ENCODE assay signal across 19 mouse cellular contexts in genomic region chr7:84261341-84261740, GRCm38 (mm10).
DNase-seq lines count a peak whose midpoint lies in the region; ATAC-seq and TF ChIP-seq lines count a peak whose summit lies in the region.
"Had no signal": no experiment of that assay in that cellular context is flagged by ENCODE, and none has a peak within 500 bp of the region (broad histone marks: within the 10 kb centered on the region; RNA-seq: fewer than 3 reads in every experiment).

No protein-coding gene starts in this region.

- no peaks in the 10 kb centered on the region for H3K27me3 ChIP-seq in forebrain, postnatal 0 days (ENCODE audit: insufficient read depth, low read length)
- no peaks in the 10 kb centered on the region for H3K27me3 ChIP-seq in forebrain, embryonic 13.5 days
- no peaks in the 10 kb centered on the region for H3K27me3 ChIP-seq in midbrain, postnatal 0 days (ENCODE audit: insufficient read depth, low read length)
- no peaks in the 10 kb centered on the region for H3K27me3 ChIP-seq in midbrain, embryonic 14.5 days (ENCODE audit: control insufficient read depth, insufficient read depth, low read length)
- no peaks in the 10 kb centered on the region for H3K27me3 ChIP-seq in lung, postnatal 0 days (replicated peaks; ENCODE audit: insufficient read depth, low read length)
- H3K27me3 ChIP-seq: heart, embryonic 12.5 days; liver, embryonic 15.5 days; midbrain, embryonic 13.5 days; stomach, embryonic 15.5 days had no signal

- intact Hi-C loops in left cerebral cortex, postnatal 36 days (cut with DNase I) = no loop called here

- ATAC-seq in forebrain, postnatal 0 days = peak; percentile 23; the same call in 1 of the 2 replicates
- no peak for ATAC-seq in forebrain, embryonic 13.5 days
- ATAC-seq in midbrain, postnatal 0 days (ENCODE audit: low FRiP score) = no peak
- ATAC-seq in midbrain, embryonic 14.5 days (ENCODE audit: low FRiP score, low TSS enrichment) = no peak
- peak; percentile 43 for ATAC-seq in lung, postnatal 0 days
- ATAC-seq: midbrain, embryonic 13.5 days had no signal

- DNase-seq in forebrain, postnatal 0 days = no peak
- peak; percentile 19 for DNase-seq in midbrain, postnatal 0 days (ENCODE audit: low spot score)
- DNase-seq in midbrain, embryonic 14.5 days = no peak
- no peak for DNase-seq in lung, postnatal 0 days (ENCODE audit: low spot score)
- DNase-seq in left cerebral cortex, postnatal 36 days (ENCODE audit: low spot score in 2 of 2) = no peak
- DNase-seq in layer of hippocampus, adult 8-10 months (ENCODE audit: low spot score in 2 of 2) = no peak
- DNase-seq: B cell, adult 2 months; kidney, adult 2 months; kidney, postnatal 10 days; layer of hippocampus, postnatal 36 days; right cerebral cortex, postnatal 25 days; thymus, adult 18-20 months had no signal

- TF ChIP-seq EP300 in lung, postnatal 0 days (IDR thresholded peaks at IDR 0.05) = no peak

- H3K4me3 ChIP-seq in forebrain, postnatal 0 days (ENCODE audit: low read depth, low read length) = no peak overlapping the region
- no peak overlapping the region for H3K4me3 ChIP-seq in forebrain, embryonic 13.5 days
- H3K4me3 ChIP-seq in midbrain, postnatal 0 days (ENCODE audit: low read depth, low read length) = no peak overlapping the region
- H3K4me3 ChIP-seq in midbrain, embryonic 14.5 days (replicated peaks; ENCODE audit: low read depth, low read length) = no peak overlapping the region
- no peak overlapping the region for H3K4me3 ChIP-seq in lung, postnatal 0 days (ENCODE audit: low read depth, low read length)
- H3K4me3 ChIP-seq: forebrain, embryonic 10.5 days; heart, embryonic 12.5 days; hindbrain, embryonic 10.5 days; liver, embryonic 15.5 days; midbrain, embryonic 13.5 days; stomach, embryonic 15.5 days had no signal

- H3K4me2 ChIP-seq in forebrain, postnatal 0 days (ENCODE audit: low read depth) = no peak overlapping the region
- no peak overlapping the region for H3K4me2 ChIP-seq in forebrain, embryonic 13.5 days
- H3K4me2 ChIP-seq in midbrain, postnatal 0 days (ENCODE audit: low read depth, low read length, poor library complexity, severe bottlenecking) = no peak overlapping the region
- no peak overlapping the region for H3K4me2 ChIP-seq in midbrain, embryonic 14.5 days (ENCODE audit: low read length)
- no peak overlapping the region for H3K4me2 ChIP-seq in lung, postnatal 0 days (replicated peaks; ENCODE audit: low read depth, low read length)
- H3K4me2 ChIP-seq: heart, embryonic 12.5 days; liver, embryonic 15.5 days; midbrain, embryonic 13.5 days; stomach, embryonic 15.5 days had no signal

- no peak overlapping the region for H3K9ac ChIP-seq in forebrain, postnatal 0 days
- H3K9ac ChIP-seq in forebrain, embryonic 13.5 days = no peak overlapping the region
- H3K9ac ChIP-seq in midbrain, postnatal 0 days (replicated peaks; ENCODE audit: low read length, poor library complexity, severe bottlenecking) = no peak overlapping the region
- H3K9ac ChIP-seq in midbrain, embryonic 14.5 days (replicated peaks; ENCODE audit: low read length) = no peak overlapping the region
- H3K9ac ChIP-seq in lung, postnatal 0 days (replicated peaks; ENCODE audit: low read depth) = no peak overlapping the region
- H3K9ac ChIP-seq: heart, embryonic 12.5 days; liver, embryonic 15.5 days; midbrain, embryonic 13.5 days; stomach, embryonic 15.5 days had no signal

- no peak overlapping the region for H3K27ac ChIP-seq in forebrain, postnatal 0 days (ENCODE audit: low read depth, low read length)
- no peak overlapping the region for H3K27ac ChIP-seq in forebrain, embryonic 13.5 days
- H3K27ac ChIP-seq in midbrain, postnatal 0 days (ENCODE audit: low read depth, low read length) = no peak overlapping the region
- H3K27ac ChIP-seq in midbrain, embryonic 14.5 days (replicated peaks; ENCODE audit: low read depth, low read length) = no peak overlapping the region; the same call in 1 of the 2 replicates
- no peak overlapping the region for H3K27ac ChIP-seq in lung, postnatal 0 days (ENCODE audit: low read length)
- H3K27ac ChIP-seq: forebrain, embryonic 10.5 days; hindbrain, embryonic 10.5 days; liver, embryonic 15.5 days; midbrain, embryonic 13.5 days; stomach, embryonic 15.5 days had no signal

- H3K4me1 ChIP-seq in forebrain, postnatal 0 days (ENCODE audit: insufficient read depth) = no peaks in the 10 kb centered on the region
- H3K4me1 ChIP-seq in forebrain, embryonic 13.5 days = no peaks in the 10 kb centered on the region
- no peaks in the 10 kb centered on the region for H3K4me1 ChIP-seq in midbrain, postnatal 0 days (ENCODE audit: insufficient read depth, low read length)
- H3K4me1 ChIP-seq in midbrain, embryonic 14.5 days (ENCODE audit: control insufficient read depth, insufficient read depth, low read length) = no peaks in the 10 kb centered on the region
- H3K4me1 ChIP-seq in lung, postnatal 0 days (ENCODE audit: insufficient read depth, low read depth, low read length) = no peaks in the 10 kb centered on the region; the same call in 1 of the 2 replicates
- H3K4me1 ChIP-seq: forebrain, embryonic 10.5 days; heart, embryonic 12.5 days; hindbrain, embryonic 10.5 days; liver, embryonic 15.5 days; stomach, embryonic 15.5 days had no signal

- peaks cover 72% of the 10 kb centered on the region for H3K36me3 ChIP-seq in forebrain, postnatal 0 days (ENCODE audit: insufficient read depth)
- peaks cover 89% of the 10 kb centered on the region for H3K36me3 ChIP-seq in forebrain, embryonic 13.5 days (ENCODE audit: poor library complexity, severe bottlenecking)
- H3K36me3 ChIP-seq in midbrain, postnatal 0 days (ENCODE audit: insufficient read depth, low read length) = peaks cover 52% of the 10 kb centered on the region
- peaks cover 88% of the 10 kb centered on the region for H3K36me3 ChIP-seq in midbrain, embryonic 14.5 days (ENCODE audit: control insufficient read depth, insufficient read depth, low read length)
- H3K36me3 ChIP-seq in lung, postnatal 0 days (ENCODE audit: insufficient read depth, low read length) = no peaks in the 10 kb centered on the region
- H3K36me3 ChIP-seq: liver, embryonic 15.5 days; stomach, embryonic 15.5 days had no signal

- no peak for TF ChIP-seq CTCF in forebrain, postnatal 0 days (IDR thresholded peaks at IDR 0.05; ENCODE audit: low read depth)
- TF ChIP-seq CTCF in midbrain, postnatal 0 days (IDR thresholded peaks at IDR 0.05) = no peak
- peak; percentile 26; the same call in 1 of the 2 replicates for TF ChIP-seq CTCF in lung, postnatal 0 days (IDR thresholded peaks at IDR 0.05)

- 58% methylated on average over 6 of the region's 6 CpGs for WGBS in forebrain, postnatal 0 days
- WGBS in forebrain, embryonic 13.5 days = 82% methylated on average over 6 of the region's 6 CpGs
- WGBS in midbrain, postnatal 0 days = 76% methylated on average over 6 of the region's 6 CpGs
- WGBS in midbrain, embryonic 14.5 days = 78% methylated on average over 6 of the region's 6 CpGs
- WGBS in lung, postnatal 0 days = 46% methylated on average over 6 of the region's 6 CpGs

- no peaks in the 10 kb centered on the region for H3K9me3 ChIP-seq in forebrain, postnatal 0 days (ENCODE audit: low read length)
- H3K9me3 ChIP-seq in forebrain, embryonic 13.5 days (replicated peaks) = no peaks in the 10 kb centered on the region
- H3K9me3 ChIP-seq in midbrain, postnatal 0 days (ENCODE audit: low read length) = no peaks in the 10 kb centered on the region
- H3K9me3 ChIP-seq in midbrain, embryonic 14.5 days (ENCODE audit: control insufficient read depth, low read length) = no peaks in the 10 kb centered on the region
- no peaks in the 10 kb centered on the region for H3K9me3 ChIP-seq in lung, postnatal 0 days (ENCODE audit: low read length)
- H3K9me3 ChIP-seq: forebrain, embryonic 10.5 days; heart, embryonic 12.5 days; hindbrain, embryonic 10.5 days; liver, embryonic 15.5 days; midbrain, embryonic 13.5 days; stomach, embryonic 15.5 days had no signal

Comparison
In these comparisons a context has a peak if more than half of its experiments do, and no peak if none do; other contexts are left out.
1. ATAC-seq: peak in forebrain, postnatal 0 days (single experiment) and lung, postnatal 0 days (single experiment); none in forebrain, embryonic 13.5 days (single experiment), midbrain, postnatal 0 days (single experiment) and midbrain, embryonic 14.5 days (single experiment).